Mouse (Mus musculus) CH12.LX (cell line): Measurements from ENCODE around the gene Kctd3.

Experiments used
- CTCF ChIP-seq, 2 experiments: IDR thresholded peaks in 1 of 2; conservative IDR thresholded peaks in 1 of 2; 2 replicates each; pipeline ENCODE4 v1.5.1; 2011 to 2012; ENCODE audit warnings: low read depth in 2 of 2, low read length in 2 of 2, improper control_type of control experiment in 1 of 2, inconsistent platforms in 1 of 2, mild to moderate bottlenecking in 1 of 2, moderate library complexity in 1 of 2
- POLR2A ChIP-seq: IDR thresholded peaks from 2 replicates; pipeline ENCODE4 v1.6.1; 2011; ENCODE audit warnings: low read depth, mild to moderate bottlenecking, improper control_type of control experiment, low read length

DNA sequence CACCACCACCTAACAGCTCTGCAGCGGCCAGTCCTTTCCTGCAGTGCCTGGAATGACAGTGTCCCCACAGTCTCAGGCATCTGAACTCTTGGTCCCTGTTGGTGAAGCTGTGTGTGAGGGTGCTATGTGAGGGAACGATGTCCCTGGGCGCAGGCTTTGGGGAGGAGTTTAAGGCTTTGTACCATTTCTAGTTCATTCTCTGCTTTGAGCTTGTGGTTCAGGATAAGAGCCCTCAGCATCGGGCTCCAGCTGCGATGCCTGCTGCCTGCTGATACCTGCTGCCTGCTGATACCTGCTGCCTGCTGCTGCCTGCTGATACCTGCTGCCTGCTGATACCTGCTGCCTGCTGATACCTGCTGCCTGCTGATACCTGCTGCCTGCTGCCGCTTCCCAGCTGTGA, 34.6 kb downstream of the Kctd3 start:
- TF ChIP-seq POLR2A (no peak), CTCF (conservative IDR thresholded peaks at IDR 0.05 in 1 of 2, IDR thresholded peaks at IDR 0.05 in 1 of 2; ENCODE audit: low read depth in 2 of 2, low read length in 2 of 2) (no peak)
